Mouse (Mus musculus) left cerebral cortex, adult 18-20 months (tissue): ENCODE data around the gene Cpsf6. TPM values are rescaled to one million over a fixed set of nuclear protein-coding genes. Genes with fewer than 3 reads are reported as not detected.

Experiments
- DNase-seq, 2 experiments: peaks; one replicate each; pipeline ENCODE4 v3.0.0; 2021 to 2022; ENCODE audit warnings: low spot score in 2 of 2, mixed read lengths in 1 of 2
- total RNA-seq, 2 experiments: library from RNA; stranded (reverse); gene quantifications; 2 replicates each; pipeline ENCODE4 v1.2.3; 2021

Cpsf6 gene
- total RNA-seq, 2 experiments from 2014 or later, result 109 to 117 TPM

- no peak for DNase-seq
Measured at GRCm38 (mm10) chr10:117415364-117416057, 35.7 kb upstream of the Cpsf6 start.

GRCm38 (mm10) chr10:117414726-117415125, 34.9 kb upstream of the Cpsf6 start:
- DNase-seq, result no peak

GRCm38 (mm10) chr10:117413562-117414527, 34.0 kb upstream of the Cpsf6 start:
- no peak for DNase-seq

- DNase-seq, result no peak
Measured at GRCm38 (mm10) chr10:117412474-117413057, 32.8 kb upstream of the Cpsf6 start.

- DNase-seq, result no peak
Measured at GRCm38 (mm10) chr10:117411716-117412473, 32.1 kb upstream of the Cpsf6 start.

GRCm38 (mm10) chr10:117411131-117411530, 31.3 kb upstream of the Cpsf6 start:
- no peak for DNase-seq

GRCm38 (mm10) chr10:117410481-117411048, 30.8 kb upstream of the Cpsf6 start:
- no peak for DNase-seq

- no peak for DNase-seq
Measured at GRCm38 (mm10) chr10:117409373-117410354, 29.8 kb upstream of the Cpsf6 start.

GRCm38 (mm10) chr10:117408545-117409372, 28.9 kb upstream of the Cpsf6 start:
- no peak for DNase-seq

- no peak for DNase-seq
Measured at GRCm38 (mm10) chr10:117407734-117408288, 28.0 kb upstream of the Cpsf6 start.

- no peak for DNase-seq
Measured at GRCm38 (mm10) chr10:117406843-117407733, 27.3 kb upstream of the Cpsf6 start.

GRCm38 (mm10) chr10:117406283-117406588, 26.4 kb upstream of the Cpsf6 start:
- no peak for DNase-seq

GRCm38 (mm10) chr10:117405526-117406282, 25.9 kb upstream of the Cpsf6 start:
- no peak for DNase-seq

- DNase-seq, result no peak
Measured at GRCm38 (mm10) chr10:117404384-117404783, 24.6 kb upstream of the Cpsf6 start.

- no peak for DNase-seq
Measured at GRCm38 (mm10) chr10:117403344-117403953, 23.6 kb upstream of the Cpsf6 start.
